Mouse (Mus musculus) kidney, embryonic 15.5 days (tissue): Measurements from ENCODE around the gene Cspg4. TPM values are rescaled to one million over a fixed set of nuclear protein-coding genes. Genes with fewer than 3 reads are reported as not detected.

Experiments used
- ATAC-seq: fragments of 200-750 bp; cut with Nextera tagmentation; replicated peaks from 2 replicates; pipeline ENCODE4 v1.8.0; 2017; ENCODE audit warnings: moderate TSS enrichment; ENCODE audit not compliant: low FRiP score
- H3K27ac ChIP-seq: fragments of 300-500 bp; sonication (generic); 2 replicates; pipeline ENCODE4 v1.5.1; 2015; ENCODE audit warnings: mild to moderate bottlenecking, inconsistent platforms
- H3K27me3 ChIP-seq: fragments of 300-500 bp; sonication (generic); 2 replicates; pipeline ENCODE4 v1.6.1; 2015; ENCODE audit warnings: inconsistent platforms
- H3K36me3 ChIP-seq: fragments of 300-500 bp; sonication (generic); 2 replicates; pipeline ENCODE4 v1.6.1; 2015; ENCODE audit warnings: inconsistent platforms
- H3K4me1 ChIP-seq: fragments of 300-500 bp; sonication (generic); 2 replicates; pipeline ENCODE4 v1.6.1; 2015; ENCODE audit warnings: inconsistent platforms
- H3K4me2 ChIP-seq: fragments of 300-500 bp; sonication (generic); 2 replicates; pipeline ENCODE4 v1.6.1; 2015; ENCODE audit warnings: moderate library complexity, mild to moderate bottlenecking, inconsistent platforms
- H3K4me3 ChIP-seq: fragments of 300-500 bp; sonication (generic); replicated peaks from 2 replicates; pipeline ENCODE4 v1.5.1; 2015; ENCODE audit warnings: mild to moderate bottlenecking, inconsistent platforms
- H3K9ac ChIP-seq: fragments of 300-500 bp; sonication (generic); 2 replicates; pipeline ENCODE4 v1.6.1; 2015; ENCODE audit warnings: mild to moderate bottlenecking, inconsistent platforms
- H3K9me3 ChIP-seq: fragments of 300-500 bp; sonication (generic); replicated peaks from 2 replicates; pipeline ENCODE4 v1.6.1; 2016; ENCODE audit warnings: inconsistent platforms
- WGBS: fragments of 180-500 bp; shearing (Covaris S2); methylation state at CpG from one replicate; pipeline ENCODE4 v1.1.7; 2015; ENCODE audit warnings: mixed read lengths; 5-methylcytosine and 5-hydroxymethylcytosine counted together
- polyA plus RNA-seq: library from polyadenylated mRNA; unstranded; fragments of >200 nt; fragmentation: Nextera tagmentation; extraction: Ambion mirVana; gene quantifications from 2 replicates; pipeline ENCODE4 v1.2.1, GENCODE M21; 2015

Gene Cspg4
- polyA plus RNA-seq, 1 experiment from 2014 or later = 26.5 TPM

DNA sequence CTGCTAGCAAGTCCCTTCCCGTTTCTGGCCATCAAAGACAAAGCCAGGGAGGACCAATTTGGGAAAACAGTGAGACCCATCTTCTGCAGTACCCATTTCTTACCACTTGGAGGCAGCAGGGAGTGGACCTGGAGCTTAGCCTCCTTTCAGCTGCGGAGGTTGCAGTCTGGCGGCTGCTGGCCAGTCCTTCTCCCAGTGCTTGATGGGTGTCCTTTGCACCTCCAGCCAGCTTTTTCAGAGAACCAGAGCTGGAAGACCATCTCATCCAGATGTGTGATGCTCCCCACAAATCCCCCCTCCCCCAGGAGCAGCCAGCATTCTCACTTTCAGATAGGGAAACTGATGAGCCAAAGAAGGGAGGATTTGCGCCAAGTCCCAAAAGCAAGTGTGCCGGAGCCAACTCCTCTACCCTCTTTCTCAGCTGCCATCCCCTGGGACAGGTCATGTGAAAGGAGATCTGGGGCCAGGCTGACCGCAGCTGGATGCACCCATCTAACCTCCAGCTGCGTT lies 21.1 kb upstream of the Cspg4 start:
- no peaks in the 10 kb centered on the region for H3K36me3 ChIP-seq
- 0 out of 2 replicates have a peak overlapping the region, but pooled peaks have one; percentile 12 for H3K4me2 ChIP-seq
- H3K27me3 ChIP-seq = peaks cover 15% of the 10 kb centered on the region
- 0 out of 2 replicates have a peak, but pooled peaks have one; percentile 31 for ATAC-seq
- H3K9me3 ChIP-seq = no peaks in the 10 kb centered on the region
- peaks cover 54% of the 10 kb centered on the region for H3K4me1 ChIP-seq
- no peak overlapping the region for H3K9ac ChIP-seq
- H3K27ac ChIP-seq = no peak overlapping the region
- 22% methylated on average over 7 of the region's 7 CpGs for WGBS
- H3K4me3 ChIP-seq = no peak overlapping the region

DNA sequence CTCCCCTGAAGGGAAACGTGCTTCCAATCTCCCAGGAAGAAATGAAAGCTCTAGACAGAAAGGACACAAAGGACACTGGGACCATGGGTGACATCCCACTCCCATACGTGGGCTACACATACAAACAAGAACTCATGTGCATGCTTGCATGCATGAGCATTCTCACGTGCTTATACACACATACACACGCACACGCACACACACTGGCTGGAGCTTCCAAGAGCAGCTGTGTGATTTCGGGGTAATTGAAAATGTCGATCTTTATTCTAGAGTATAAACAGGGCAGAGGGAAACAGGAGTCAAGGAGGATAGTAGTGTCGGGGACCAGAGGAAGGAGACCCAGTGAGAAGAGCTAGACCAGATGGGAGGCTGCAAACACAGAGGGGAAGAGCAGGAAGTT lies 20.2 kb upstream of the Cspg4 start:
- WGBS = 47% methylated on average over 8 of the region's 8 CpGs
- Histone ChIP-seq H3K4me1 (peaks cover 53% of the 10 kb centered on the region), H3K4me2 (no peak overlapping the region), H3K9me3 (no peaks in the 10 kb centered on the region), H3K9ac (no peak overlapping the region), H3K27me3 (peaks cover 13% of the 10 kb centered on the region), H3K4me3 (no peak overlapping the region), H3K36me3 (no peaks in the 10 kb centered on the region), H3K27ac (no peak overlapping the region)
- no peak for ATAC-seq

DNA sequence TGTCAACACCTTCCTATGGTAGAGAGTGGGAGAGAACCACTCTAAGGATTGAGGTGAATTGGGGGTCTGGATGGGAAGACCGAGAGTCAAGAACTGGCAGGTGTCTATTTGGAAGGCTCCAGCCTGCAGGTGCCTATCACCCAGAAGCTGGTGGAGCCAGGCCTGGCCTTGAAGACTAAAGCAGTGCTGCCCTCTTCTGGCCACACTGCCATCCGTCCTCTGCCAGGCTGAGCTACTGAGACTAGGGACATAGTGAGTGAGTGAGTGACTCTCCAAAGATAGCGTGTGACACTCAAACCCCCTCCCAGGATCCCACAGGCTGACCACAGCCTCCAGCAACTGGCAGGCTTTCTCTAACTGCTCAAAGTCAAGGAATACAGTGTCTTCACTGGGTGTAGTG lies 17.3 kb upstream of the Cspg4 start:
- H3K9me3 ChIP-seq = no peaks in the 10 kb centered on the region
- no peak overlapping the region for H3K9ac ChIP-seq
- H3K36me3 ChIP-seq = no peaks in the 10 kb centered on the region
- ATAC-seq = no peak
- 25% methylated on average over 3 of the region's 3 CpGs for WGBS
- no peak overlapping the region for H3K4me2 ChIP-seq
- no peak overlapping the region for H3K27ac ChIP-seq
- peaks cover 36% of the 10 kb centered on the region for H3K4me1 ChIP-seq
- no peak overlapping the region for H3K4me3 ChIP-seq
- H3K27me3 ChIP-seq = peaks cover 15% of the 10 kb centered on the region

DNA sequence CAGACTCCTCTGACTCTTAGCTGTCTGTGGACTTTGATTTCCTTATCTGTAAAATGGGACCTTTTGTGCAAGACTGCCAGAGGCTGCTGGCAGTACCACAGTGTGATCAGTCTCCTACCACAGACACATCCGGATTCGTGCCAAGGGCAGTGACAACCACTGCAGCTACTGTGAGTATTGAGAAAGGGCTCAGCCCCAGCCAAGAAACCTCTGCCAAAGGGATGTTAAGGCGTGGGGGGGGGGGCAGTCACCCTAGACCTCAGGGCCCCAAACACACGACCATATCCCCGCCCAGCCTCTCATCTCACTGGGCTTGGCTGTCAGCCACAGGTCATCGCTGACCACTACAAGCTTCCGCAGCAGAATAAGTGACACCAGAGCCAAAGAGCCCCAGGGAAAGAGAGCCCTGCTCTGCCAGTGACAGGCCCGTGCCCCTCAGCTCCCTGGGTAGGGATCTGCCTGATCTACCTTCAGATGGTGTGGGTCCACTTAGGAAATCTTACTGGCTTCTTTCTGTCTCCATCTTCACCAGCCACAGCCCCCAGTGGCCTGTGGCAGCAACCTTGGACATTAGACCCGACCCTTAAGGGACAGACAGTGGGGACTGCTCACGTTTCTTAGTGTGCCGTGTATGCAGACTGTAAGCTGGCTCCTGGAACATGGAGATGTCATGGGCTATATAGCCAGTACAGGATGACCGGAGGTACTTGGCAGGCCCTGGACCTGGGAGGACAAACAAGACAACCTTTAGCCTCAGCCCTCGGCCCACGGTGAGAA lies 14.5 kb upstream of the Cspg4 start:
- H3K4me2 ChIP-seq = no peak overlapping the region
- no peak overlapping the region for H3K4me3 ChIP-seq
- H3K27me3 ChIP-seq = peaks cover 6% of the 10 kb centered on the region
- no peak for ATAC-seq
- H3K36me3 ChIP-seq = no peaks in the 10 kb centered on the region
- H3K27ac ChIP-seq = no peak overlapping the region
- H3K9ac ChIP-seq = no peak overlapping the region
- H3K4me1 ChIP-seq = peaks cover 10% of the 10 kb centered on the region
- H3K9me3 ChIP-seq = no peaks in the 10 kb centered on the region
- 66% methylated on average over 14 of the region's 14 CpGs for WGBS

DNA sequence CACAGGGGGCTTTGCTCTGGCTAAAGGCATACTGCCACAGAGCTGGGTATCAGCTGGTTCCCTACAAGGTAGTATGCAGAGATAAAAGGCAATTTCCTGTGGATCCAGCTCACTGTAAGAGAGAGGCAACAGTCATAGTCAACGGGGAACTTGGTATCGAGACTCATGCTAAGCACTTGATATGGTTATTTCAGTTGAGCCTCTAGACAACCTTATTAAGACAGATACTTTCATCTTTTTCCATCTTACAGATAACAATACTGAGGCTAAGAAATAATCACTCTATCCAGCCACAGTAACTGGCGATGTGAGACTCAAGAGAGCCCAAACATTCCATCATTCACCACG lies 14.0 kb upstream of the Cspg4 start:
- Histone ChIP-seq H3K4me3 (no peak overlapping the region), H3K27me3 (peaks cover 4% of the 10 kb centered on the region), H3K9ac (no peak overlapping the region), H3K27ac (no peak overlapping the region), H3K4me2 (no peak overlapping the region), H3K9me3 (no peaks in the 10 kb centered on the region), H3K4me1 (peaks cover 10% of the 10 kb centered on the region), H3K36me3 (no peaks in the 10 kb centered on the region)
- WGBS = 88% methylated on average over 4 of the region's 4 CpGs
- no peak for ATAC-seq

DNA sequence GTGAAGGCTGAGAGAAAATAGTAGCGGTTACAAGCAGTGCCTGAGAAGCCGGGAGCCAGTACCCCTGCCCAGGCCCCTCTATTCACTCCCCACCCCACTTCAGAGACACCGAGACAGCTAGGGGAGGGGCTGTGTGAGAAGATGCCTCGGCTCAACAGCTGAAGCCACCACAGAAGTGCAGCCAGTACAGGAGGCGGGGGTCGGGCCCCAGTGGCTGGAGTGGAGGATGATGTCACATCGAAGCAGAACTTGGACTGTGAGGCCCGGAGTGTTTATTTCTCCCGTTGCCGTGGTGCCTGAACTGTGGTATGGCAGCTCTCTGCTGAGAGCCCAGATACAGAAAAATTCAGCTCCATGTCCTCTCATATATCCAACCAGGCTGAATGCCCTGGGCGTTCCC lies 13.1 kb upstream of the Cspg4 start:
- H3K27ac ChIP-seq = no peak overlapping the region
- H3K27me3 ChIP-seq = peaks cover 4% of the 10 kb centered on the region; the same call in 1 of the 2 replicates
- no peak overlapping the region for H3K9ac ChIP-seq
- H3K36me3 ChIP-seq = no peaks in the 10 kb centered on the region
- H3K4me1 ChIP-seq = peaks cover 10% of the 10 kb centered on the region
- ATAC-seq = 0 out of 2 replicates have a peak, but pooled peaks have one; percentile 31
- WGBS = 25% methylated on average over 11 of the region's 11 CpGs
- H3K4me3 ChIP-seq = no peak overlapping the region
- H3K4me2 ChIP-seq = no peak overlapping the region
- H3K9me3 ChIP-seq = no peaks in the 10 kb centered on the region

DNA sequence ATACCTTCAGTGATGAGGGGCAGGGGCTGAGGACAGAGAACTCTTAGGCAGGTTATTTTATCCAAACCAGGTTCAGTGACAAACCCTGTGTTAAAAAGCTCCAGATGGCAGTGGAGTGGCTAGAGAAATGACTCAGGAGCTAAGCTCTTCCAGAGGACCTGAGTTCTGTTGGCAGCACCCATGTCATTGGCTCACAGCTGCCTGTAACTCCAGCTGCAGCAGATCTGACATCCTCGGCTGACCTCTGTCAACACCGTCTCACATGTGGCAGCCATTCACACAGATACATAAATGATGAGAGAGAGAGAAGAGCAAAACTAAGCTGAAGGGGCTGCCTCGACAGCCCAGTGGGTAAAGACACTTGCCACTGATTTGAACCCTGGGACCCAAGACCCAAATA lies 7.4 kb upstream of the Cspg4 start:
- no peak overlapping the region for H3K9ac ChIP-seq
- H3K4me3 ChIP-seq = no peak overlapping the region
- peaks cover 3% of the 10 kb centered on the region; the same call in 1 of the 2 replicates for H3K27me3 ChIP-seq
- H3K27ac ChIP-seq = no peak overlapping the region
- 42% methylated on average over 3 of the region's 3 CpGs for WGBS
- H3K9me3 ChIP-seq = no peaks in the 10 kb centered on the region
- ATAC-seq = no peak
- no peaks in the 10 kb centered on the region for H3K36me3 ChIP-seq
- H3K4me2 ChIP-seq = no peak overlapping the region
- H3K4me1 ChIP-seq = peaks cover 11% of the 10 kb centered on the region

DNA sequence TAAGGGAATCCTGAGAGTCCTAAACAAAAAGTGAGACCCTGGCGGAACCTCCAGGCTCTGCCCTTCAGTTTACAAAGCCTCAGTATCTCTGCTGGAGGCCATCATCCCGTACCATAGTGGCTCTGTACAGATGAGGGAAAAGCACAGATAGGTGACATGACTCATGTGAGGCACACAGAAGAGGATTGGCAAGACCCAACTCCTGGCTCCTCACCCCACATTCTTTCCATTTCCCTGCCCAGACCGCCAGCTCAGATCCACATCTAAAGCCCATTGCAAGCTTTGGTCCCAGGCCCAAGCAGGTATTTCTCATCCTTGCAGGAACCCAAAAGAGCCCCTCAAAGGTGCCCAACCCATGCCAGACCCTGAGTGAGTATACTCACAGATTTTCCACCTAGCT lies 4.8 kb upstream of the Cspg4 start:
- no peaks in the 10 kb centered on the region for H3K36me3 ChIP-seq
- H3K9me3 ChIP-seq = no peaks in the 10 kb centered on the region
- no peak overlapping the region for H3K4me3 ChIP-seq
- peaks cover 3% of the 10 kb centered on the region; the same call in 1 of the 2 replicates for H3K27me3 ChIP-seq
- H3K4me2 ChIP-seq = no peak overlapping the region
- no peak overlapping the region for H3K27ac ChIP-seq
- no peak overlapping the region for H3K9ac ChIP-seq
- peaks cover 36% of the 10 kb centered on the region for H3K4me1 ChIP-seq
- no peak for ATAC-seq
- 84% methylated on average over 3 of the region's 3 CpGs for WGBS

DNA sequence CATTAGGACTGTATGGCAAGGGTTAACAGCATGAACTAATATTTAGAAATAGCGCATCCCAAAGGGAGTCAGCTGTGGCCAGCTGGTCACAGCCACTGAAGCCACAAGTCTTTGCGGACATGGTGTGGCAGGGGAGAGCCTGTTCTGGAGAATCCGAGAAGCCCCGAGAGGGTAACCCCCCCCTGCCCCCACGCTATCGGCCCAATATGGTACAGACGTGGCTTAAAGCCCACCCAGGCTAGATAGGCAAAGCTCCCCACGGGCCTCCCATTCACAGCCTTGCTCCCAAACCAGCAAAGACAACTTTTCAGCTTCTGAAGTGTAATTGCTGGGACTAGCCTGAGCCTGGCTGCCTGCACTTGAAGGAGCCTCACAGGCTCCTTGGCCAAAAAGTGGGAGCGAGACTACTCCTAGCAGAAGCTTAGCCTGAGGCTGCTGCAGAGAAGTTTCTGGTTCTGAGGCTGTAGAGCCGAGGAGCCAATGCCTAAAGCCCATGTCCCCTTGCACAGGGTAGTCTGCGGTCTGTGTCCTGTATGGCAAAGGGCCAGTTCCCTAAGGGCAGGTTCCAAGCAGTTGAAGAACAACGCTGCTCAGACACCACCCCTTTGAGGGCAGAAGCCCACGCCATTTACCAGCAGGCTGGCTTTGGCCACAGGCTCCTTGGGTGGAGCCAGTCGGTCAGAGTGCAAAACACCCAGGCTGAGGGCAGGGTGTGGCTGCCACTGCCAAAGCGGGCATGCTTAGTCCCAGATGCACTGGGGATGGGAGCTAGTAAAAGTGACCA lies 4.2 kb upstream of the Cspg4 start:
- Histone ChIP-seq H3K27me3 (peaks cover 3% of the 10 kb centered on the region; the same call in 1 of the 2 replicates), H3K4me3 (no peak overlapping the region), H3K4me2 (0 out of 2 replicates have a peak overlapping the region, but pooled peaks have one; percentile 4), H3K9me3 (no peaks in the 10 kb centered on the region), H3K27ac (peak overlapping the region; percentile 33), H3K4me1 (peaks cover 42% of the 10 kb centered on the region), H3K36me3 (no peaks in the 10 kb centered on the region), H3K9ac (no peak overlapping the region)
- ATAC-seq = no peak
- WGBS = 55% methylated on average over 15 of the region's 15 CpGs

DNA sequence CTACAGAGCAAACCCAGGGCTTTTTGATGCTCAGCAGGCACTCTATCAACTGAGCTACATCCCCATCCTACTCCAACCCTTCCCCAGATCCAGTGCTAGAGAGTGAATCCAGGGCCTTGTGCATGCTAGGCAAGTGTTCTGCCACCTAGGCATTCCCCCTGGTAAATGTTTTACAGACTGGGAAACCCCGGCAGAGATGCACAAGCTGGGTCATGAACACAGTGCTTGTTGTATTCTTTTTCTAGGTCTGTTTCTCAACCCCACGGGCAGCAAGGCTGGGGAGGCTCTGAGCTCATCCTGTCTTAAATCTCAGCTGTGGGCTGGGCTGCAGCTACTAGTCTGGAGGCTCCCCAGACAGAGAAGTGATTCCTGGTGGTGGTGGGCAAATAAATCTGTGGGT lies 2.0 kb upstream of the Cspg4 start:
- Histone ChIP-seq H3K4me1 (peaks cover 64% of the 10 kb centered on the region), H3K36me3 (no peaks in the 10 kb centered on the region), H3K27ac (no peak overlapping the region), H3K4me3 (no peak overlapping the region), H3K4me2 (no peak overlapping the region), H3K27me3 (no peaks in the 10 kb centered on the region; the same call in 1 of the 2 replicates), H3K9me3 (no peaks in the 10 kb centered on the region), H3K9ac (no peak overlapping the region)
- 28% methylated on average over 2 of the region's 2 CpGs for WGBS
- ATAC-seq = no peak

DNA sequence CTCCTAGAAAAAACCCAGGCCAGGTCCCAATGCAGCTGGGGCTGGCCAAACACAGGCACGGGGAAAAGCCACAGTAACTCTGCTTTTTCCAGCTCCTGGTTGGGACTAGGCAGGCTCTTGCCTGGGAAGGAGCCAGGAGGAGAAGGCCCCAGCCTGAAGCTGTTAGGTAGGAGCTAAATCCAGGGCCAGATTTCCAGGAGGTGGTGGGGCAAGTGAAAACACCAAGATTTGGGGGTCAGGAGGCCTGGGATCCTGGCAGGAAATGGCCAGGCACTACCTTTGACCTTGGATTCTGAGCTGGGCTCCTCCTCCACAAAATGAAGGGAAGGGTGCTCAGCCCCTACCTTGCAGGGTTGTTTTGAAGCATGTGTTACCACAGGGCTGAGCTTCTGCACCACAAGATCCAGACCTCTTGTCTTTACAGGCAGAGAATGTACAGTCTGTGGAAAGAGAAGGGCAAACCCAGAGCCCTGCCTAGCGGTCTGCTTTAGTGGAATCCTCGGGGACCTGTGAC lies 560 bp upstream of the Cspg4 start, which contains the start of gene Odf3l1:
Gene Odf3l1, minus strand, starts transcription at position 464 of the 514 bp plus-strand sequence.
- peak within 1 kb of the TSS; percentile 53 for H3K4me3 ChIP-seq
- 6% methylated on average over 3 of the region's 3 CpGs for WGBS
- H3K27ac ChIP-seq = peak within 1 kb of the TSS; percentile 81
- peaks cover 78% of the 10 kb centered on the region for H3K4me1 ChIP-seq
- no peaks in the 10 kb centered on the region; the same call in 1 of the 2 replicates for H3K27me3 ChIP-seq
- no peaks in the 10 kb centered on the region for H3K9me3 ChIP-seq
- H3K9ac ChIP-seq = peak within 1 kb of the TSS; percentile 58
- 0 out of 2 replicates have a peak, but pooled peaks have one; percentile 5 for ATAC-seq
- H3K4me2 ChIP-seq = peak within 1 kb of the TSS; percentile 75
- no peaks in the 10 kb centered on the region for H3K36me3 ChIP-seq
